Mouse (Mus musculus): ENCODE results near the gene Drg2. TPM values are rescaled to one million over a fixed set of nuclear protein-coding genes. Genes with fewer than 3 reads are reported as not detected.

Gene Drg2
- polyA plus RNA-seq, 1 experiment: 80.6 TPM

GRCm38 (mm10) chr11:60470743-60471142 lies 16.4 kb downstream of the Drg2 start:
- Histone ChIP-seq H3ac (ENCODE audit: control insufficient read depth, insufficient read length, low read depth) (no peak overlapping the region), H3K79me3 (ENCODE audit: low read depth) (no peaks in the 10 kb centered on the region), H3K4me3 (ENCODE audit: insufficient read depth, poor library complexity, severe bottlenecking) (no peak overlapping the region), H3K79me2 (ENCODE audit: control insufficient read depth, insufficient read depth) (no peaks in the 10 kb centered on the region), H3K27me3 (ENCODE audit: control insufficient read depth, insufficient read depth, insufficient read length) (no peaks in the 10 kb centered on the region), H3K36me3 (ENCODE audit: control insufficient read depth, insufficient read depth) (peaks cover 31% of the 10 kb centered on the region)
- TF ChIP-seq USF1 (IDR thresholded peaks at IDR 0.05; ENCODE audit: low read depth) (no peak), CTCF (IDR thresholded peaks at IDR 0.05; ENCODE audit: control insufficient read depth, insufficient read depth, insufficient read length) (no peak), MAX (IDR thresholded peaks at IDR 0.05) (no peak), FOSL1 (IDR thresholded peaks at IDR 0.05; ENCODE audit: insufficient read depth, low read length, poor library complexity, severe bottlenecking) (no peak), CEBPB (IDR thresholded peaks at IDR 0.05; ENCODE audit: low read depth) (no peak), MYOD1 (IDR thresholded peaks at IDR 0.05; ENCODE audit: control insufficient read depth, insufficient read length, low read depth) (no peak), MYOG (IDR thresholded peaks at IDR 0.05; ENCODE audit: control insufficient read depth, extremely low read depth, insufficient read length) (no peak)

DNA sequence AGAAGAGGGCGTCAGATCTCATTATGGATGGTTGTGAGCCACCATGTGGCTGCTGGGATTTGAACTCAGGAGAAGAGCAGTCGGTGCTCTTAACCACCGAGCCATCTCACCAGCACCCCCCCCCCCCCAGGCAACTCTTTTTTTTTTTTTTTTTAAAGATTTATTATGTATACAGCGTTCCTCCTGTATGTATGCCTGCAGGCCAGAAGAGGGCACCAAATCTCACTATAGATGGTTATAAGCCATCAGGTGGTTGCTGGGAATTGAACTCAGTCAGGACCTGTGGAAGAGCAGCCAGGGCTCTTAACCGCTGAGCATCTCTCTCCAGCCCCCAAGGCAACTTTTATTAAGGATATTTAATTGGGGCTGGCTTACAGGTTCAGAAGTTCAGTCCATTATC lies 20.1 kb downstream of the Drg2 start:
- Histone ChIP-seq H3K4me3 (ENCODE audit: insufficient read depth, poor library complexity, severe bottlenecking) (no peak overlapping the region), H3K36me3 (ENCODE audit: control insufficient read depth, insufficient read depth) (no peaks in the 10 kb centered on the region), H3K79me3 (ENCODE audit: low read depth) (no peaks in the 10 kb centered on the region), H3K79me2 (ENCODE audit: control insufficient read depth, insufficient read depth) (no peaks in the 10 kb centered on the region), H3K27me3 (ENCODE audit: control insufficient read depth, insufficient read depth, insufficient read length) (peaks cover 4% of the 10 kb centered on the region), H3ac (ENCODE audit: control insufficient read depth, insufficient read length, low read depth) (no peak overlapping the region)
- no peak for TF ChIP-seq CTCF (IDR thresholded peaks at IDR 0.05; ENCODE audit: control insufficient read depth, insufficient read depth, insufficient read length)
- TF ChIP-seq CEBPB (IDR thresholded peaks at IDR 0.05; ENCODE audit: low read depth): no peak
- TF ChIP-seq MAX (IDR thresholded peaks at IDR 0.05): no peak
- TF ChIP-seq USF1 (IDR thresholded peaks at IDR 0.05; ENCODE audit: low read depth): no peak
- no peak for TF ChIP-seq FOSL1 (IDR thresholded peaks at IDR 0.05; ENCODE audit: insufficient read depth, low read length, poor library complexity, severe bottlenecking)
- TF ChIP-seq MYOG (IDR thresholded peaks at IDR 0.05; ENCODE audit: control insufficient read depth, extremely low read depth, insufficient read length): no peak
- TF ChIP-seq MYOD1 (IDR thresholded peaks at IDR 0.05; ENCODE audit: control insufficient read depth, insufficient read length, low read depth): no peak

DNA sequence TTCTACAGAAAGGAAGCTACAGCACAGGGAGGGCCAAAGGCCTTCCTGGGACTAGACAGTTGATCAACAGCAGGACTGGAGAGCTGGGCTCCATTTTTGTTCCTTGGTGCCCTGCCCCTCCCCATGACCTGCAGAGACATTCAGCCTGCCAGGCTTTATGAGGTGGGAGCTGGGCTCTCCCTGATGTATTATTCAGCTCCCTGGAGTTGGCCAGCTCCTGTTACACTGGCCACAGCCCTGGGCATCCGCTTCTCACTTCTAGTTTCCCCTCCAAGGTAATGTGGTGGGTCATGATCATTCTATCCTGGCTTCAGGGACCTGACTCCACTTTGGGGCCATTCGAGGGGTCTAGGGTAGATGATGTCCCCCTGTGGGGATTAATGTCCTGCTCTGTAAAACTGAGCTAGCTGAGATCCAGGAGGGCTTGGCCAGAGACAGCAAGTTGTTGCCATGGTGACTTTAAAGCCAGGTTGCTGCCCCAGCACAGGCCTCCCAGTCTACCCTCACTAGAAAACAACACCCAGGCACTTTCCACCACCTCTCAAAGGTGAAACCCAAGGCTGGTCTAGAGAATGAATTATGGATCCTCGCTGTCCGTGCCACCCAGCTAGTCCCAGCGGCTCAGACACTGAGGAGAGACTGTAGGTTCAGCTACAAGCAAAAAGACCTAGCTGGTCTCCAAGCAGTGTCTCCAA lies 21.4 kb downstream of the Drg2 start:
- Histone ChIP-seq H3K79me2 (ENCODE audit: control insufficient read depth, insufficient read depth) (no peaks in the 10 kb centered on the region), H3K36me3 (ENCODE audit: control insufficient read depth, insufficient read depth) (no peaks in the 10 kb centered on the region), H3K27me3 (ENCODE audit: control insufficient read depth, insufficient read depth, insufficient read length) (peaks cover 17% of the 10 kb centered on the region), H3ac (ENCODE audit: control insufficient read depth, insufficient read length, low read depth) (no peak overlapping the region), H3K4me3 (ENCODE audit: insufficient read depth, poor library complexity, severe bottlenecking) (no peak overlapping the region), H3K79me3 (ENCODE audit: low read depth) (no peaks in the 10 kb centered on the region)
- TF ChIP-seq USF1 (IDR thresholded peaks at IDR 0.05; ENCODE audit: low read depth) (no peak), FOSL1 (IDR thresholded peaks at IDR 0.05; ENCODE audit: insufficient read depth, low read length, poor library complexity, severe bottlenecking) (no peak), MYOD1 (IDR thresholded peaks at IDR 0.05; ENCODE audit: control insufficient read depth, insufficient read length, low read depth) (no peak), MYOG (IDR thresholded peaks at IDR 0.05; ENCODE audit: control insufficient read depth, extremely low read depth, insufficient read length) (no peak), MAX (IDR thresholded peaks at IDR 0.05) (no peak), CTCF (IDR thresholded peaks at IDR 0.05; ENCODE audit: control insufficient read depth, insufficient read depth, insufficient read length) (no peak), CEBPB (IDR thresholded peaks at IDR 0.05; ENCODE audit: low read depth) (no peak)

- no peaks in the 10 kb centered on the region for H3K79me2 ChIP-seq (ENCODE audit: control insufficient read depth, insufficient read depth)
- no peaks in the 10 kb centered on the region for H3K79me3 ChIP-seq (ENCODE audit: low read depth)
- peaks cover 36% of the 10 kb centered on the region for H3K27me3 ChIP-seq (ENCODE audit: control insufficient read depth, insufficient read depth, insufficient read length)
- H3K4me3 ChIP-seq (ENCODE audit: insufficient read depth, poor library complexity, severe bottlenecking): no peak overlapping the region
- H3K36me3 ChIP-seq (ENCODE audit: control insufficient read depth, insufficient read depth): no peaks in the 10 kb centered on the region
- no peak overlapping the region for H3ac ChIP-seq (ENCODE audit: control insufficient read depth, insufficient read length, low read depth)
- TF ChIP-seq FOSL1 (IDR thresholded peaks at IDR 0.05; ENCODE audit: insufficient read depth, low read length, poor library complexity, severe bottlenecking) (no peak), MAX (IDR thresholded peaks at IDR 0.05) (no peak), MYOD1 (IDR thresholded peaks at IDR 0.05; ENCODE audit: control insufficient read depth, insufficient read length, low read depth) (no peak), USF1 (IDR thresholded peaks at IDR 0.05; ENCODE audit: low read depth) (no peak), MYOG (IDR thresholded peaks at IDR 0.05; ENCODE audit: control insufficient read depth, extremely low read depth, insufficient read length) (no peak), CTCF (IDR thresholded peaks at IDR 0.05; ENCODE audit: control insufficient read depth, insufficient read depth, insufficient read length) (no peak), CEBPB (IDR thresholded peaks at IDR 0.05; ENCODE audit: low read depth) (no peak)
Measured at GRCm38 (mm10) chr11:60478121-60478520, 23.7 kb downstream of the Drg2 start.

GRCm38 (mm10) chr11:60486267-60486666 lies 31.9 kb downstream of the Drg2 start:
- TF ChIP-seq MYOD1 (IDR thresholded peaks at IDR 0.05; ENCODE audit: control insufficient read depth, insufficient read length, low read depth) (no peak), USF1 (IDR thresholded peaks at IDR 0.05; ENCODE audit: low read depth) (no peak), FOSL1 (IDR thresholded peaks at IDR 0.05; ENCODE audit: insufficient read depth, low read length, poor library complexity, severe bottlenecking) (no peak), MAX (IDR thresholded peaks at IDR 0.05) (no peak), MYOG (IDR thresholded peaks at IDR 0.05; ENCODE audit: control insufficient read depth, extremely low read depth, insufficient read length) (no peak), CEBPB (IDR thresholded peaks at IDR 0.05; ENCODE audit: low read depth) (no peak), CTCF (IDR thresholded peaks at IDR 0.05; ENCODE audit: control insufficient read depth, insufficient read depth, insufficient read length) (no peak)
- Histone ChIP-seq H3K27me3 (ENCODE audit: control insufficient read depth, insufficient read depth, insufficient read length) (peaks cover 81% of the 10 kb centered on the region), H3K4me3 (ENCODE audit: insufficient read depth, poor library complexity, severe bottlenecking) (no peak overlapping the region), H3K79me2 (ENCODE audit: control insufficient read depth, insufficient read depth) (no peaks in the 10 kb centered on the region), H3K36me3 (ENCODE audit: control insufficient read depth, insufficient read depth) (no peaks in the 10 kb centered on the region), H3K79me3 (ENCODE audit: low read depth) (no peaks in the 10 kb centered on the region), H3ac (ENCODE audit: control insufficient read depth, insufficient read length, low read depth) (no peak overlapping the region)

All from C2C12 (cell line).